Mouse (Mus musculus) liver, embryonic 13.5 days (tissue): ENCODE data around the gene Tex21. TPM values are rescaled to one million over a fixed set of nuclear protein-coding genes. Genes with fewer than 3 reads are reported as not detected.
A peak's percentile ranks its signal among the peaks of the same experiment; 100 is the strongest.
"Not testable (repeated sequence)": the region's sequence is repeated elsewhere in the genome, so short reads cannot be mapped to it uniquely, and the experiment has no call there.

Experiments
- ATAC-seq: fragments of 200-750 bp; cut with Nextera tagmentation; 2 replicates; pipeline ENCODE4 v1.8.0; 2017; ENCODE audit warnings: low read depth, mild to moderate bottlenecking, moderate number of reproducible peaks, moderate library complexity
- DNase-seq: peaks from one replicate; pipeline ENCODE4 v3.0.0; 2022
- H3K27ac ChIP-seq: fragments of 300-500 bp; sonication (generic); 2 replicates; pipeline ENCODE4 v1.5.1; 2015; ENCODE audit warnings: moderate library complexity, mild to moderate bottlenecking, inconsistent platforms
- H3K27me3 ChIP-seq: fragments of 300-500 bp; sonication (generic); 2 replicates; pipeline ENCODE4 v1.6.1; 2015; ENCODE audit warnings: mild to moderate bottlenecking, inconsistent platforms
- H3K36me3 ChIP-seq: fragments of 300-500 bp; sonication (generic); 2 replicates; pipeline ENCODE4 v1.6.1; 2015; ENCODE audit warnings: mild to moderate bottlenecking, inconsistent platforms
- H3K4me1 ChIP-seq: fragments of 300-500 bp; sonication (generic); replicated peaks from 2 replicates; pipeline ENCODE4 v1.6.1; 2015; ENCODE audit warnings: inconsistent platforms
- H3K4me2 ChIP-seq: fragments of 300-500 bp; sonication (generic); 2 replicates; pipeline ENCODE4 v1.6.1; 2015; ENCODE audit warnings: inconsistent platforms, mild to moderate bottlenecking, moderate library complexity
- H3K4me3 ChIP-seq: fragments of 300-500 bp; sonication (generic); replicated peaks from 2 replicates; pipeline ENCODE4 v1.5.1; 2015; ENCODE audit warnings: mild to moderate bottlenecking, inconsistent platforms
- H3K9ac ChIP-seq: fragments of 300-500 bp; sonication (generic); 2 replicates; pipeline ENCODE4 v1.6.1; 2015; ENCODE audit warnings: mild to moderate bottlenecking, inconsistent platforms
- H3K9me3 ChIP-seq: fragments of 300-500 bp; sonication (generic); replicated peaks from 2 replicates; pipeline ENCODE4 v1.6.1; 2016; ENCODE audit warnings: inconsistent platforms
- WGBS: fragments of 180-500 bp; shearing (Covaris S2); methylation state at CpG from one replicate; pipeline ENCODE4 v1.1.7; 2015; ENCODE audit not compliant: insufficient replicate concordance; 5-methylcytosine and 5-hydroxymethylcytosine counted together
- polyA plus RNA-seq: library from polyadenylated mRNA; unstranded; fragments of >200 nt; fragmentation: Nextera tagmentation; extraction: Ambion mirVana; gene quantifications from 2 replicates; pipeline ENCODE4 v1.2.1, GENCODE M21; 2015

The Tex21 gene
- polyA plus RNA-seq, 1 experiment from 2014 or later, result 0.13 TPM

GRCm38 (mm10) chr12:76179051-76179450 lies 67.5 kb downstream of the Tex21 start:
- WGBS, result 64% methylated on average over 5 of the region's 5 CpGs

GRCm38 (mm10) chr12:76177864-76178518 lies 68.6 kb downstream of the Tex21 start:
- Histone ChIP-seq H3K36me3 (no peaks in the 10 kb centered on the region), H3K27ac (no peak overlapping the region), H3K4me1 (peaks cover 6% of the 10 kb centered on the region; the same call in 1 of the 2 replicates), H3K4me3 (peak overlapping the region; percentile 39; the same call in 1 of the 2 replicates), H3K27me3 (peaks cover 36% of the 10 kb centered on the region), H3K9me3 (no peaks in the 10 kb centered on the region), H3K9ac (no peak overlapping the region), H3K4me2 (peak overlapping the region; percentile 65)
- 38% methylated on average over 16 of the region's 16 CpGs for WGBS
- ATAC-seq (no peak), DNase-seq (peak; percentile 19)

More at GRCm38 (mm10) chr12:76179051-76179450, 67.5 kb downstream of the Tex21 start:
- ATAC-seq (no peak), DNase-seq (no peak)
- no peak overlapping the region for H3K4me2 ChIP-seq
- peaks cover 6% of the 10 kb centered on the region; the same call in 1 of the 2 replicates for H3K4me1 ChIP-seq
- H3K4me3 ChIP-seq, result no peak overlapping the region
- no peak overlapping the region for H3K9ac ChIP-seq
- H3K27me3 ChIP-seq, result peaks cover 36% of the 10 kb centered on the region
- no peaks in the 10 kb centered on the region for H3K9me3 ChIP-seq
- H3K36me3 ChIP-seq, result no peaks in the 10 kb centered on the region
- no peak overlapping the region for H3K27ac ChIP-seq

GRCm38 (mm10) chr12:76177000-76177863 lies 69.3 kb downstream of the Tex21 start, which contains the start of gene Esr2:
Gene Esr2 (minus strand): TSS chr12:76177259.
- H3K4me3 ChIP-seq, result peak within 1 kb of the TSS; percentile 39
- H3K27me3 ChIP-seq, result peaks cover 36% of the 10 kb centered on the region
- no peak within 1 kb of the TSS for H3K9ac ChIP-seq
- peaks cover 6% of the 10 kb centered on the region; the same call in 1 of the 2 replicates for H3K4me1 ChIP-seq
- 2% methylated on average over 39 of the region's 39 CpGs for WGBS
- DNase-seq, result no peak
- H3K4me2 ChIP-seq, result peak within 1 kb of the TSS; percentile 65
- no peaks in the 10 kb centered on the region for H3K36me3 ChIP-seq
- H3K27ac ChIP-seq, result no peak within 1 kb of the TSS
- no peak for ATAC-seq
- no peaks in the 10 kb centered on the region for H3K9me3 ChIP-seq

- H3K4me3 ChIP-seq, result no peak overlapping the region
- H3K4me2 ChIP-seq, result no peak overlapping the region
- no peak overlapping the region for H3K27ac ChIP-seq
- no peaks in the 10 kb centered on the region for H3K36me3 ChIP-seq
- no peak for ATAC-seq
- H3K27me3 ChIP-seq, result no peaks in the 10 kb centered on the region
- H3K9ac ChIP-seq, result no peak overlapping the region
- no peaks in the 10 kb centered on the region for H3K9me3 ChIP-seq
- H3K4me1 ChIP-seq, result no peaks in the 10 kb centered on the region
- DNase-seq, result no peak
- WGBS, result 59% methylated on average over 5 of the region's 5 CpGs
Measured at GRCm38 (mm10) chr12:76165641-76166040, 80.9 kb downstream of the Tex21 start.

GRCm38 (mm10) chr12:76152389-76152788 lies 94.2 kb downstream of the Tex21 start:
- not testable (repeated sequence) for DNase-seq, H3K36me3 ChIP-seq, ATAC-seq, H3K9ac ChIP-seq, H3K4me1 ChIP-seq, H3K9me3 ChIP-seq, H3K27ac ChIP-seq
- Histone ChIP-seq H3K4me3 (peak overlapping the region; percentile 25), H3K27me3 (peaks cover 23% of the 10 kb centered on the region), H3K4me2 (peak overlapping the region; percentile 43)
- WGBS, result 13% methylated on average over 30 of the region's 30 CpGs

Other genes starting within 250 kb of the Tex21 start
- 0.05 TPM in 1 of 2 replicates, not detected in the other for gene Esr2, start 69.5 kb downstream of the Tex21 start, polyA plus RNA-seq
- 111 and 125 TPM in 2 replicates for gene Mthfd1, start 8.6 kb upstream of the Tex21 start, polyA plus RNA-seq
- 0.43 and 0.51 TPM in 2 replicates for gene Akap5, start 78.1 kb upstream of the Tex21 start, polyA plus RNA-seq
- 8.3 and 9.2 TPM in 2 replicates for gene Zbtb25, start 122.9 kb upstream of the Tex21 start, polyA plus RNA-seq
- gene Zbtb1, start 123.5 kb upstream of the Tex21 start, polyA plus RNA-seq, result 4.3 and 5.9 TPM in 2 replicates
- gene Hspa2, start 157.4 kb upstream of the Tex21 start, polyA plus RNA-seq, result 1.7 and 2.4 TPM in 2 replicates
- gene Ppp1r36, start 170.8 kb upstream of the Tex21 start, polyA plus RNA-seq, result 0.16 TPM in 1 of 2 replicates, not detected in the other